Mouse (Mus musculus) forelimb bud, embryonic 11.5 days (tissue): ENCODE data around the gene Arhgef40.
A peak's percentile ranks its signal among the peaks of the same experiment; 100 is the strongest.
"Not testable (repeated sequence)": the region's sequence is repeated elsewhere in the genome, so short reads cannot be mapped to it uniquely, and the experiment has no call there.

Source experiments
- DNase-seq: peaks from one replicate; pipeline ENCODE4 v3.0.0-alpha.2; 2012; ENCODE audit warnings: low read depth, low spot score

The Arhgef40 gene

GRCm38 (mm10) chr14:52019051-52019589 lies 34.6 kb downstream of the Arhgef40 start:
- no peak for DNase-seq

GRCm38 (mm10) chr14:52019590-52020340 lies 35.2 kb downstream of the Arhgef40 start:
- peak; percentile 97 for DNase-seq

- DNase-seq, result peak; percentile 78
These were observed 36.1 kb downstream of the Arhgef40 start, which contains the start of gene Zfp219 for GRCm38 (mm10) chr14:52020486-52021137. Zfp219 (minus strand) TSS chr14:52020733.

GRCm38 (mm10) chr14:52021138-52021529 lies 36.6 kb downstream of the Arhgef40 start:
- DNase-seq, result no peak

GRCm38 (mm10) chr14:52021568-52022212 lies 37.2 kb downstream of the Arhgef40 start:
- DNase-seq, result no peak

GRCm38 (mm10) chr14:52022244-52022708 lies 37.8 kb downstream of the Arhgef40 start:
- no peak for DNase-seq

- DNase-seq, result peak; percentile 85
These were observed 38.4 kb downstream of the Arhgef40 start for GRCm38 (mm10) chr14:52022709-52023459.

- no peak for DNase-seq
These were observed 39.6 kb downstream of the Arhgef40 start for GRCm38 (mm10) chr14:52024133-52024532.

- DNase-seq, result no peak
These were observed 41.8 kb downstream of the Arhgef40 start for GRCm38 (mm10) chr14:52026342-52026741.

GRCm38 (mm10) chr14:52035926-52036325 lies 51.4 kb downstream of the Arhgef40 start:
- DNase-seq, result no peak

GRCm38 (mm10) chr14:52039332-52039731 lies 54.8 kb downstream of the Arhgef40 start:
- no peak for DNase-seq

- DNase-seq, result not testable (repeated sequence)
These were observed 57.8 kb downstream of the Arhgef40 start, which contains the start of gene Olfr221 for GRCm38 (mm10) chr14:52042359-52042758. Olfr221 (minus strand) TSS chr14:52042459.

- DNase-seq, result no peak
These were observed 58.9 kb downstream of the Arhgef40 start for GRCm38 (mm10) chr14:52043446-52043845.

GRCm38 (mm10) chr14:52044901-52045678 lies 60.6 kb downstream of the Arhgef40 start:
- peak; percentile 56 for DNase-seq

GRCm38 (mm10) chr14:52045966-52046565 lies 61.5 kb downstream of the Arhgef40 start:
- no peak for DNase-seq

- DNase-seq, result not testable (repeated sequence)
These were observed 68.2 kb downstream of the Arhgef40 start for GRCm38 (mm10) chr14:52052720-52053119.
